Mouse (Mus musculus): ENCODE results near the gene Fbn1. TPM values are rescaled to one million over a fixed set of nuclear protein-coding genes. Genes with fewer than 3 reads are reported as not detected.
"Not testable (repeated sequence)": the region's sequence is repeated elsewhere in the genome, so short reads cannot be mapped to it uniquely, and the experiment has no call there.

The Fbn1 gene
- polyA plus RNA-seq, 1 experiment from 2014 or later = 12.3 TPM

DNA sequence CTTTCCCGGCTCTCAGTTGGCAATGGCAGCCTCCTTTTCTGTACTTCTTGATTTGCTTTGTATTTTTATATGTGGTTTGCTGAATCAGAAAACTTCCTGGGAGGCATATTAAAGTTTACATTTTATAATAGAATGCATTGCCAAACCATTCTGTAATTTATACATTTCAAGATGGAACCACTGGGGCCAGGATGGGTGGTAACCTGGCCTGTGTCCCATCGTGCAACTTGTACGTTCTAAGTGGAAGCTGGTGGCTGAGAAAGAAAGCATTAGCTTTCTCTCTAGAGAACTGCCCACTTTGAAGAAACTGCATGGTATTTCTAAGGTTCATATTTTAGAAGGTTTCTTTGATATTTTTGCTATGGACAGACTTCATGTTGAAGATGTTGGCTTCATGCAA, 212.3 kb downstream of the Fbn1 start:
- Histone ChIP-seq H3K9ac (ENCODE audit: low read depth, low read length) (no peak overlapping the region), H3K4me1 (replicated peaks; ENCODE audit: control insufficient read depth, insufficient read depth, low read length) (no peaks in the 10 kb centered on the region), H3K9me3 (ENCODE audit: control insufficient read depth, low read length) (no peaks in the 10 kb centered on the region), H3K4me2 (replicated peaks; ENCODE audit: low read depth, low read length) (no peak overlapping the region), H3K36me3 (ENCODE audit: control insufficient read depth, insufficient read depth, low read length) (no peaks in the 10 kb centered on the region), H3K27ac (ENCODE audit: low read depth, low read length) (no peak overlapping the region), H3K27me3 (ENCODE audit: control insufficient read depth, insufficient read depth, low read length) (no peaks in the 10 kb centered on the region), H3K4me3 (ENCODE audit: low read depth, low read length) (no peak overlapping the region)
- DNase-seq (ENCODE audit: low spot score) = no peak
- WGBS = 92% methylated on average over 3 of the region's 3 CpGs
- ATAC-seq (ENCODE audit: low FRiP score) = no peak

DNA sequence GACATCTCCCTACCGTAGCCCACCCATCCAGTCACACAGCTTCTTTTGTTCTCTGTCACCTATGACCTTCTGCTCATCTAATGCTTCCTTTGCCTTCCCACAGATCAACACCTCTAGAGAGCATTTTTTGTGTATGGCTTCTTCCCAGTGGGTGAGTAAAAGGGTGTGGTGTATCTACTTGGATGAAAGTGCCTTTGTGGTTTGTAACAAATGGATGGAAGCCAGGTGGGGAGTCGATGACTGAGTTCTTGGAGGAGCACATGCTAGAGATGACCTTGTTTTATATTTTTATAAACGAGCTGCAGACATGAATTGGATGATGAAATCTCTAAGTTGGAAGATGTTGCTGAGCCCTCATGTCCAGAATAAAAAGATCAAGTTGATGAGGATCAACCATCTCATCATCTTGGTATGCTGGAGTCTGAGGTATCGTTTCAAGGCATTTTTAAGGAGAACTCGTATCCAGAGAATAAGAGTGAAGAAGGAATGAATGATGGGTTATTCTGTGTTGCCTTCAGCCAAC, 213.8 kb downstream of the Fbn1 start:
- DNase-seq (ENCODE audit: low spot score) (no peak), ATAC-seq (ENCODE audit: low FRiP score) (no peak)
- 88% methylated on average over 5 of the region's 5 CpGs for WGBS
- Histone ChIP-seq H3K9ac (ENCODE audit: low read depth, low read length) (no peak overlapping the region), H3K27ac (ENCODE audit: low read depth, low read length) (no peak overlapping the region), H3K4me3 (ENCODE audit: low read depth, low read length) (no peak overlapping the region), H3K4me2 (replicated peaks; ENCODE audit: low read depth, low read length) (no peak overlapping the region), H3K27me3 (ENCODE audit: control insufficient read depth, insufficient read depth, low read length) (no peaks in the 10 kb centered on the region), H3K36me3 (ENCODE audit: control insufficient read depth, insufficient read depth, low read length) (no peaks in the 10 kb centered on the region), H3K4me1 (replicated peaks; ENCODE audit: control insufficient read depth, insufficient read depth, low read length) (no peaks in the 10 kb centered on the region), H3K9me3 (ENCODE audit: control insufficient read depth, low read length) (no peaks in the 10 kb centered on the region)

GRCm38 (mm10) chr2:125292616-125293015, 215.2 kb downstream of the Fbn1 start:
- DNase-seq (ENCODE audit: low spot score) (no peak), ATAC-seq (ENCODE audit: low FRiP score) (no peak)
- Histone ChIP-seq H3K4me2 (replicated peaks; ENCODE audit: low read depth, low read length) (no peak overlapping the region), H3K27me3 (ENCODE audit: control insufficient read depth, insufficient read depth, low read length) (no peaks in the 10 kb centered on the region), H3K27ac (ENCODE audit: low read depth, low read length) (no peak overlapping the region), H3K9ac (ENCODE audit: low read depth, low read length) (no peak overlapping the region), H3K9me3 (ENCODE audit: control insufficient read depth, low read length) (no peaks in the 10 kb centered on the region), H3K36me3 (ENCODE audit: control insufficient read depth, insufficient read depth, low read length) (no peaks in the 10 kb centered on the region), H3K4me1 (replicated peaks; ENCODE audit: control insufficient read depth, insufficient read depth, low read length) (no peaks in the 10 kb centered on the region), H3K4me3 (ENCODE audit: low read depth, low read length) (no peak overlapping the region)
- 86% methylated on average over 7 of the region's 7 CpGs for WGBS

- DNase-seq (ENCODE audit: low spot score) (no peak), ATAC-seq (ENCODE audit: low FRiP score) (no peak)
- H3K27ac ChIP-seq (ENCODE audit: low read depth, low read length) = no peak overlapping the region
- WGBS = 96% methylated on average over 1 of the region's 1 CpGs
- H3K4me2 ChIP-seq (replicated peaks; ENCODE audit: low read depth, low read length) = no peak overlapping the region
- H3K4me3 ChIP-seq (ENCODE audit: low read depth, low read length) = no peak overlapping the region
- no peaks in the 10 kb centered on the region for H3K36me3 ChIP-seq (ENCODE audit: control insufficient read depth, insufficient read depth, low read length)
- H3K4me1 ChIP-seq (replicated peaks; ENCODE audit: control insufficient read depth, insufficient read depth, low read length) = no peaks in the 10 kb centered on the region
- H3K27me3 ChIP-seq (ENCODE audit: control insufficient read depth, insufficient read depth, low read length) = no peaks in the 10 kb centered on the region
- no peaks in the 10 kb centered on the region for H3K9me3 ChIP-seq (ENCODE audit: control insufficient read depth, low read length)
- H3K9ac ChIP-seq (ENCODE audit: low read depth, low read length) = no peak overlapping the region
Observed at GRCm38 (mm10) chr2:125291101-125291500, 216.7 kb downstream of the Fbn1 start.

- Histone ChIP-seq H3K27me3 (ENCODE audit: control insufficient read depth, insufficient read depth, low read length) (no peaks in the 10 kb centered on the region), H3K4me3 (ENCODE audit: low read depth, low read length) (no peak overlapping the region), H3K4me2 (replicated peaks; ENCODE audit: low read depth, low read length) (no peak overlapping the region), H3K9ac (ENCODE audit: low read depth, low read length) (no peak overlapping the region), H3K36me3 (ENCODE audit: control insufficient read depth, insufficient read depth, low read length) (no peaks in the 10 kb centered on the region), H3K4me1 (replicated peaks; ENCODE audit: control insufficient read depth, insufficient read depth, low read length) (no peaks in the 10 kb centered on the region), H3K27ac (ENCODE audit: low read depth, low read length) (no peak overlapping the region), H3K9me3 (ENCODE audit: control insufficient read depth, low read length) (no peaks in the 10 kb centered on the region)
- ATAC-seq (ENCODE audit: low FRiP score) (no peak), DNase-seq (ENCODE audit: low spot score) (no peak)
- WGBS = 84% methylated on average over 10 of the region's 10 CpGs
Observed at GRCm38 (mm10) chr2:125290197-125290965, 217.4 kb downstream of the Fbn1 start.

DNA sequence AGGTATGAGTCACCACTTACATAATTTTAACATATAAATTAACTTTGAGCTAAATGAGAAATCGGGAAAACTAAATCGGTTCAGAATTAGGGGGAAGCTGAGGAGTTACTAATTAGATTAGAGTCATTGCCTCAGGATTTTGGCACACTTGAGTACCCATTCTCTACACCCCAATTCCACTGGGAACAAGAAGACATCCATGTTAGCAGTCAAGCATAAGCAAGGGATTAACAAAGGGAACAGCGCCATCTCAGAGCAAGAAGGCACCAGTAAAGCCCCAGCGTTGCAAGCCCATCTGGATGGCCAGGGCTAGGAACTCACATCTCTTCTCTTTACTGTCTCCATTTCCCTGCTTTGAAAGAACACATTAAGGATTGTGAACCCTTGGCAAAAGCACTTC, 222.0 kb downstream of the Fbn1 start:
- 83% methylated on average over 4 of the region's 4 CpGs for WGBS
- H3K9me3 ChIP-seq (ENCODE audit: control insufficient read depth, low read length) = no peaks in the 10 kb centered on the region
- no peaks in the 10 kb centered on the region for H3K36me3 ChIP-seq (ENCODE audit: control insufficient read depth, insufficient read depth, low read length)
- H3K4me1 ChIP-seq (replicated peaks; ENCODE audit: control insufficient read depth, insufficient read depth, low read length) = no peaks in the 10 kb centered on the region
- H3K27ac ChIP-seq (ENCODE audit: low read depth, low read length) = no peak overlapping the region
- ATAC-seq (ENCODE audit: low FRiP score) = no peak
- H3K27me3 ChIP-seq (ENCODE audit: control insufficient read depth, insufficient read depth, low read length) = no peaks in the 10 kb centered on the region
- no peak for DNase-seq (ENCODE audit: low spot score)
- H3K4me2 ChIP-seq (replicated peaks; ENCODE audit: low read depth, low read length) = no peak overlapping the region
- H3K9ac ChIP-seq (ENCODE audit: low read depth, low read length) = no peak overlapping the region
- H3K4me3 ChIP-seq (ENCODE audit: low read depth, low read length) = no peak overlapping the region

GRCm38 (mm10) chr2:125282334-125283206, 225.2 kb downstream of the Fbn1 start:
- Histone ChIP-seq H3K4me1 (replicated peaks; ENCODE audit: control insufficient read depth, insufficient read depth, low read length) (no peaks in the 10 kb centered on the region), H3K27me3 (ENCODE audit: control insufficient read depth, insufficient read depth, low read length) (no peaks in the 10 kb centered on the region), H3K9ac (ENCODE audit: low read depth, low read length) (no peak overlapping the region), H3K4me3 (ENCODE audit: low read depth, low read length) (no peak overlapping the region), H3K36me3 (ENCODE audit: control insufficient read depth, insufficient read depth, low read length) (no peaks in the 10 kb centered on the region), H3K4me2 (replicated peaks; ENCODE audit: low read depth, low read length) (no peak overlapping the region), H3K9me3 (ENCODE audit: control insufficient read depth, low read length) (no peaks in the 10 kb centered on the region), H3K27ac (ENCODE audit: low read depth, low read length) (no peak overlapping the region)
- no peak for DNase-seq (ENCODE audit: low spot score)
- WGBS = 70% methylated on average over 14 of the region's 14 CpGs
- ATAC-seq (ENCODE audit: low FRiP score) = no peak

DNA sequence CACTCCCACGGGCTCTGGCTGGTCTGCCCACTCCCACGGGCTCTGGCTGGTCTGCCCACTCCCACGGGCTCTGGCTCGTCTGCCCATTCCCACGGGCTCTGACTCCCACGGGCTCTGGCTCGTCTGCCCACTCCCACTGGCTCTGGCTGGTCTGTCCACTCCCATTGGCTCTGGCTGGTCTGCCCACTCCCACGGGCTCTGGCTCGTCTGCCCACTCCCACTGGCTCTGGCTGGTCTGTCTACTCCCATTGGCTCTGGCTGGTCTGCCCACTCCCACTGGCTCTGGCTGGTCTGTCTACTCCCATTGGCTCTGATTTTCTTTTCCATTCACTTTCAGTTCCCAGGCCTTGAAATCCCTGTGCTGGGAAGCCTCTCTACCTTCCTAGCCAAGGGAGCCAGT, 227.8 kb downstream of the Fbn1 start:
- 79% methylated on average over 9 of the region's 9 CpGs for WGBS
- not testable (repeated sequence) for H3K9me3 ChIP-seq (ENCODE audit: control insufficient read depth, low read length); H3K4me3 ChIP-seq (ENCODE audit: low read depth, low read length); H3K4me1 ChIP-seq (replicated peaks; ENCODE audit: control insufficient read depth, insufficient read depth, low read length); DNase-seq (ENCODE audit: low spot score); H3K36me3 ChIP-seq (ENCODE audit: control insufficient read depth, insufficient read depth, low read length); H3K27me3 ChIP-seq (ENCODE audit: control insufficient read depth, insufficient read depth, low read length); H3K4me2 ChIP-seq (replicated peaks; ENCODE audit: low read depth, low read length); ATAC-seq (ENCODE audit: low FRiP score); H3K9ac ChIP-seq (ENCODE audit: low read depth, low read length); H3K27ac ChIP-seq (ENCODE audit: low read depth, low read length)

Measured in hindbrain, embryonic 11.5 days (tissue).